21 mouse cellular contexts compared by ENCODE assay signal in genomic region chr2:140822378-140822777, GRCm38 (mm10).
DNase-seq lines count a peak whose midpoint lies in the region; ATAC-seq lines count a peak whose summit lies in the region.
"Had no signal": no experiment of that assay in that cellular context is flagged by ENCODE, and none has a peak within 500 bp of the region (broad histone marks: within the 10 kb centered on the region; RNA-seq: fewer than 3 reads in every experiment).

No protein-coding gene starts in this region.

- WGBS in limb, embryonic 10.5 days, result 95% methylated on average over 3 of the region's 3 CpGs

- no peak overlapping the region for H3K27ac ChIP-seq in limb, embryonic 10.5 days
- H3K27ac ChIP-seq: forebrain, embryonic 15.5 days; hindbrain, embryonic 15.5 days; layer of hippocampus, adult 2 months; limb, embryonic 12.5 days; macrophage had no signal

- no peak for DNase-seq in frontal cortex, postnatal 10 days (ENCODE audit: low spot score in 2 of 2)
- DNase-seq in brain, adult 2 months (ENCODE audit: low read depth, low spot score), result peak; percentile 88
- DNase-seq in cerebellum, adult 8-10 months, result peak; percentile 48
- DNase-seq in cerebellum, postnatal 36 days, result peak; percentile 26 to 49
- DNase-seq in spleen, postnatal 36 days (ENCODE audit: low spot score in 2 of 2), result no peak
- no peak for DNase-seq in limb, embryonic 10.5 days (ENCODE audit: low spot score)
- DNase-seq: adrenal gland, postnatal 14 days; gastrocnemius, postnatal 14 days; heart, adult 11 months; kidney, adult 8-10 months; kidney, postnatal 10 days; liver, postnatal 0 days; thymus, postnatal 36 days had no signal

- no peaks in the 10 kb centered on the region for H3K36me3 ChIP-seq in limb, embryonic 10.5 days
- H3K36me3 ChIP-seq: forebrain, embryonic 15.5 days; hindbrain, embryonic 15.5 days; limb, embryonic 12.5 days had no signal

- peak; percentile 64 for ATAC-seq in frontal cortex, adult (ENCODE audit: low TSS enrichment)
- ATAC-seq: CD4-positive, CD25-positive, alpha-beta regulatory T cell, adult 4 months; forebrain, embryonic 15.5 days; liver, postnatal 0 days; lung, postnatal 0 days had no signal

- H3K4me3 ChIP-seq in limb, embryonic 10.5 days, result no peak overlapping the region
- H3K4me3 ChIP-seq: forebrain, embryonic 15.5 days; hindbrain, embryonic 15.5 days; layer of hippocampus, adult 2 months; limb, embryonic 12.5 days had no signal

- H3K4me1 ChIP-seq in limb, embryonic 10.5 days, result peaks cover 5% of the 10 kb centered on the region; the same call in 1 of the 2 replicates
- H3K4me1 ChIP-seq: forebrain, embryonic 15.5 days; hindbrain, embryonic 15.5 days; limb, embryonic 12.5 days had no signal

- H3K9me3 ChIP-seq in limb, embryonic 10.5 days (replicated peaks), result no peaks in the 10 kb centered on the region
- H3K9me3 ChIP-seq: forebrain, embryonic 15.5 days; hindbrain, embryonic 15.5 days; limb, embryonic 12.5 days had no signal

- H3K27me3 ChIP-seq in limb, embryonic 10.5 days (ENCODE audit: low read depth, poor library complexity, severe bottlenecking), result no peaks in the 10 kb centered on the region
- H3K27me3 ChIP-seq: forebrain, embryonic 15.5 days; hindbrain, embryonic 15.5 days; limb, embryonic 12.5 days had no signal

Comparison
In these comparisons a context has a peak if more than half of its experiments do, and no peak if none do; other contexts are left out.
1. DNase-seq: peak in brain, adult 2 months (single experiment), cerebellum, adult 8-10 months (single experiment) and cerebellum, postnatal 36 days (2 of 2); none in frontal cortex, postnatal 10 days (0 of 2), spleen, postnatal 36 days (0 of 2) and limb, embryonic 10.5 days (single experiment).